Mouse (Mus musculus) 3134 (cell line): ENCODE data around the gene Nt5c3b.

ENCODE experiments used
- DNase-seq: peaks from one replicate; pipeline ENCODE4 v3.0.0-alpha.2; 2011; ENCODE audit warnings: low spot score; ENCODE audit not compliant: insufficient read length; ENCODE audit errors: extremely low read depth

Nt5c3b gene

DNA sequence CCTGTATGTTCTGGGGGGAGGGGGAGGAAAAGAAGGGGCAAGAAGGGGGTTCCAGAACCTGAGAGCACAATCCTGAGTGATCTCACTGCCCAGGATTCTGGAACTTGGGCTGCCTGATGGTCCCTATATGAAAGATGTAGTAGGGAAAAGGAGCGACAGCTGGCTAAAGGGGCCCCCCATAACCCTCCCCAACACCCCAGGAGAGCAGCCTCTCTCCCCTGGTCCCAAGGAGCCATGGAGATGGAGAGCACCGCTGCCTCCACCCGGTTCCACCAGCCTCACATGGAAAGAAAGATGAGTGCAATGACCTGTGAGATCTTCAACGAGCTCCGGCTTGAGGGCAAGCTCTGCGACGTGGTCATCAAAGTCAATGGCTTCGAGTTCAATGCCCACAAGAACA lies at the start of gene Nt5c3b, which contains the start of gene Klhl10:
TSS of gene Nt5c3b (minus strand) at position 12 of the 400 bp plus-strand sequence.
TSS of gene Klhl10 (plus strand) at position 121 of the 400 bp plus-strand sequence.
- no peak for DNase-seq

DNA sequence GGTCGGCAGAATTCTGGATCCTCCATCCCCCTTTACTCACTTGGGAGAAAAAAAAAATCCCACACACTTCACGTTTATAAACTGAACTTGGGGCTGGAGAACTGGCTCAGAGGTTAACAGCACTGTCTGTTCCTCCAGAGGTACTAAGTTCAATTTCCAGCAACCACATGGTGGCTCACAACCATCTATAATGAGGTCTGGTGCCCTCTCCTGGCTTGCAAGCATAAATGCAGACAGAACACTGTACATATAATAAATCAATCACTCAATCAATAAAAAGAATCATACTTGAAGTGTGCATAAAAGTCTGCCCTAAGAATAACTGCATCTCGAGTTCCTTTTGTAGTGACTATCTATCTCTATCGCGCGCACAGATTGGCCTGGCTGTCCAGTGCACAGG lies 49.3 kb upstream of the Nt5c3b start:
- DNase-seq: no peak

GRCm38 (mm10) chr11:100485801-100486538 lies 44.4 kb upstream of the Nt5c3b start:
- DNase-seq: no peak

GRCm38 (mm10) chr11:100484461-100484860 lies 42.9 kb upstream of the Nt5c3b start:
- DNase-seq: no peak

DNA sequence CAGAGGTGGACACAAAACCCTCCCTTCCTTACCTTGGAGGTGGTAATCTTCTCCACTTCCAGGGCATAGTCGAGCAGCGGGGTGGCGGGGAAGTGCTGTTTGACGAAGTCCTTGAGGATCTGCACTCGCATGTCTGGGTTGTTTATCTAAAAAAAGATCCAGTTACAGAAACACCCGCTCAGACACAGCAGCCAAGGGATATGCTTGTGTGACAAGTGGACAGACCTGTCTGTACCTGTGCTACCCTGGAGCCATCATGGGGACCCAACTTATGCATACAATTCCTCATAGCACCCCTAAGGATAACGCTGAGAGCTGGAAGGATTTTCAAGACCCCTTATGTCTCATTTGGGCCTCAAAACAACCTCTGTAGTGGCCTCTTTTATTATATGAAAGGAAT lies 37.5 kb upstream of the Nt5c3b start:
- no peak for DNase-seq

DNA sequence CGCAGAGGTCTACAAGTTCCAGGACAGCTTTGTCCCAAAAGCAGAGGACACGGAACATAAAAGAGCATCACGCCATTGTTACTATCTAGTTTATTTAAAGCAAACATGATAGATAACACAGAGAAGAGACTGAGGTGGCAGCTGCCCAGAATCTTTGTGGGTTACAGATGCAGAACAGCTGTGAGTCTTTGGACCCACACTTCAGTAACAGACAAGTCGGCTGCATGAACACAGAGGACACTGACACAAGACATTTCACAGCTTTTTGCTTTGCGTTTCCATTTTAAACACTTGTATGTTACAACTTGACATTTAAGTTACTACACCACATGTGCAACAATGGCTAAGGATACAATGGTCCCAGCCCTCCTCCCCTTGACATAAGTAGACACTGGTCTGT lies 34.7 kb upstream of the Nt5c3b start:
- DNase-seq: no peak

DNA sequence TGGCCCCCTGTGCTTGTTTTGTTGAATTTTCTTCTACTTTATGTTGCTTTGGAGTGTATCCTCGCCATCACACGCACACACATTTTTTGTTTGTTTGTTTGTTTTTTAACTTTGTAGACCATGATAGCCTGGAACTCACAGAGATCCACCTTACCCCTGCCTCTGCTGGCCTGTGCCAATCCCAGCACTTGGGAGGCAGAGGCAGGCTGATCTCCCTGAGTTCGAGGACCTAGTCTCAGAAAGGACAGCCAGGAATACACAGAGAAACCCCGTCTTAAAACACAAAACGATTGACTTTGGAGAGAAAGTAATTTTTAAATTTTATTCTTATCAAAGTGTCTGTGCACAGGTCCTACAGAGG lies 31.3 kb upstream of the Nt5c3b start:
- DNase-seq: no peak

- DNase-seq: peak; percentile 98
Measured at GRCm38 (mm10) chr11:100472197-100472934, 30.8 kb upstream of the Nt5c3b start, which contains the start of gene Klhl11. TSS of gene Klhl11 (minus strand) at chr11:100472741.

GRCm38 (mm10) chr11:100471352-100472196 lies 30.0 kb upstream of the Nt5c3b start:
- DNase-seq: no peak

- no peak for DNase-seq
Measured at GRCm38 (mm10) chr11:100465833-100466232, 24.2 kb upstream of the Nt5c3b start.

GRCm38 (mm10) chr11:100465229-100465792 lies 23.7 kb upstream of the Nt5c3b start:
- no peak for DNase-seq

DNA sequence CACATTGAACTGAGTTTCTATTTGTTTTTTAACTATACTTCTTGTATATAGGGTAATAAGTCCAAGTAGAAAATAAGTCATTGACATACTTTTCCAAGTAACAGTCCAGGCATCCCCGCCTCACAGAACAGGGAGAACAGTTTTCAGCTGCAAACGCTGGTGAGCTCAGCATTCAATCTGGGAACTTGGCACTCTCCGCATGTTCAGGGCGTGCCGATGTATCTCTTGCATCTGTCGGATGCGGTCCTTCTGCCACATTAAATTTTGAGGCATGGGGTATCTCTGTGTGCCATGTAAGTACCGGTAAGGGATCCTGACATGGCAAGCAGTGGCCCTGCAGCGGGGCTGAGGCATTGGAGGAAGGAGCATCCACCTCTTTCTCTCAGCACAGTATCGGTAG lies 21.1 kb upstream of the Nt5c3b start:
- no peak for DNase-seq

DNA sequence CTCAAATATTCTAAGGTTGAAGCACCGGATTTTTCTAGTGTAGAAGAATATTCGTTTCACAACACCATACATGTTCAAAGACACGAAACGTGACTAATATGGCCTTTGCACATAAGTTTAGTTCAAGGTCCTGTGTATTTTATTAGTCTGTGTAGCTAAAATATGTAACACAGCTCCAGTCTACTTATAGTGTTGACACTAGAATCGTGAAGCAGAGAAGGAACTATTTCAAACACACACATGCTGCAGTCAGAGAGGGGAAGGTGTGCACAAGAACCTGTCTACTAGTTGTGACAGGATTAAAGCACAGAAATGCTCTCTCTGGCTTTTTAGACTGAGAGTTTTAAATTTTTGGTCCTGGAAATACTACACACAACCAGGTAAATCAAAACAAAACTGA lies 16.1 kb upstream of the Nt5c3b start:
- no peak for DNase-seq

DNA sequence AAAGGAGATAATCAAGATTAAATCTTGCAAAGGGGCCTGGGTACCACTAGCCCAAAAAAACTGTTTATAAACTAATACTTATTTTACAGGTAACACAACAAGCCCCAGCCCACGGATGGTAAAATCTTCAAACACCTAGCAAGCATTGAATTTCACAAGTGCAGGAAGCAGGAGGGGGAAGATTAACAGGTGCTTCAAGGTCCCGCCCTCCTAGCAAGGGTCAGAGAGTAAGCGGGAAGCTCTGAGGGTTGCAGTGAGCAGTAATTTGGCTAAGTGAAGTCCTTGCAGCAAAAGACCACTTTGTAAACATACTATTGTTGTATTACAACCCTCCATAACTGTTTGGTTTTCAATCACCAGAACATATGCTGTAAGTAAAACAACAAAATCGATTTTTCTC lies 15.6 kb upstream of the Nt5c3b start:
- DNase-seq: no peak

DNA sequence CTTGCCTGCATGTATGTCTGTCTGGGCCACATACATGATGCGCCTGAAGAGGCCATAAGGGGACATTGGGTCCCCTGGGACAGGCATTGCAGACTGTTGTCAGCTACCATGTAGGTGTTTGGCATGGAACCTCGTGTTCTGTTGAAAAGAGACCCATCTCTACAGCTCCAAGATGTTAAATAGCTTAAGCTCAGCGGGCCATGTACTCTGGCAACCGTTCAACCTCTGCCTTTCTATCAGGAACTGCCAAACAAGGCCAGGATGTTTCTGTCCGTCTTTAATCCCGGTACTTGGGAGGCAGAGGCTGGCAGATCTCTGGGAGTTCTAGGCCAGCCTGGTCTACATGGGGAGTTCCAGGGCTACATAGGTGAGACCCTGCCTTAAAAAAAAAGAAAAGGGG lies 1.0 kb upstream of the Nt5c3b start:
- DNase-seq: no peak

GRCm38 (mm10) chr11:100440691-100441522 lies 701 bp downstream of the Nt5c3b start:
- DNase-seq: peak; percentile 67

DNA sequence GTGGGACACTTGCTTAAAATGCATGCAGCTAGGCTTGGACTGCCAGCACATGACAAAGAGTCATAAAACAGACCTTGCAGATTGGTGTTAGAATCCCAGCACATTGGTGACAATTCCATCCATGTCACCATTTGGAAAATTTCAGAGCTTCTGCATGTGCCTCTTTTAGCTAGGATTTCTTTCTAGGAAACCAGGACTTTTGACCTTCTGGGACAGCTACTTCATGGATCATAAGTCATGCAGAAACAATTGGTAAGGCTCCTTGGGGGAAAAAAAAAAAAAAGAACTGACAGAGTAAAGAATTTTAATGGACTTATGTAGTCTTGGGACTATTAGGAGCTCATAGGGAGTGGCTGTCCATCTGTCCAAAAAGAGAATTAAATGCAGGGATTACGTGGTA lies 3.7 kb downstream of the Nt5c3b start:
- no peak for DNase-seq

DNA sequence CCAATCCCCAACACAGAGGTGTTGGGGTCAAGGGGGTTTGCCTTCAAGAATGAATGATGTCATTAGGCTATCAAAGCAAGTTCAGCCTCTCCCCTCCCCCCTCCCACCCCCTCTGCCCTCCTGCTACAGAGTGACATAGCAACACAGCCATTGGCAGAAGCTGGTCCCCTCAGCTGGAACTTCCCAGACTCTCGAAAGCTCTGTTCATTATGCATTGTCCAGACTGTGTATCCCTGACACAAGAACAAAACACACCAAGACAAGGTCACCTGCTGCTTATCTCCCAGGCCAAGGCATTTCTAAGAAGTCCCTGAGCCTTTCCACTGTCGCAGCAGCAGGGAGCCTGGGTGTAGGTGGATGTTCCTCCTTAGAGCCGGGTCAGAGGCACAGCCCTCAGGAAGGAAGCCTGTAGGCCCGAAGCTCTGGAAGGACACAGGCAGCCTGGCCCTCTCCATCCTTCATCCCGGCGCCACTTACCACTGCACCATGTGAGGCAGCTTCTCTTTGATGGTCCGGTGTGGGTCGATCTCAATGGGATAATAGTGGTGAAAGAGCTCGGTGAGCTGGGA lies 5.8 kb downstream of the Nt5c3b start:
- no peak for DNase-seq

DNA sequence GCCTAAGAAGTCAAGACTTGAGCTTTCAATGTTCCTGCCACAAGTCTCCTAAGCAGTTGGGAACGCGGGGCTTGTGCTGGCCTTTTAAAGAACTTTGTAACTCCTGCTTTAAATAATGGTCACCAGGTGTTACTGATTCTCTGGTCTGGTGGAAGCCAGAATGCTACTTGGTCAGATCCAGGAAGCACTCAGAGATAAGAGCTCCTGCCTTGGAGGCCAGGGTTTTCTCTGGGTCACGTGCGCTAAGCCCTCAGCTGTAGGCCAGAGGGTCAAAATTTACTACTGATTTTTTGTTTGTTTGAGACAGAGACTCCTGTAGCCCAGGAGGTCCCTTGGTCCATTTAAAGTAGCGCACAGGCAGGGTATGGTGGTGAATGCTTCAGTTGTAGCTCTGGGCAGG lies 9.6 kb downstream of the Nt5c3b start:
- DNase-seq: no peak

DNA sequence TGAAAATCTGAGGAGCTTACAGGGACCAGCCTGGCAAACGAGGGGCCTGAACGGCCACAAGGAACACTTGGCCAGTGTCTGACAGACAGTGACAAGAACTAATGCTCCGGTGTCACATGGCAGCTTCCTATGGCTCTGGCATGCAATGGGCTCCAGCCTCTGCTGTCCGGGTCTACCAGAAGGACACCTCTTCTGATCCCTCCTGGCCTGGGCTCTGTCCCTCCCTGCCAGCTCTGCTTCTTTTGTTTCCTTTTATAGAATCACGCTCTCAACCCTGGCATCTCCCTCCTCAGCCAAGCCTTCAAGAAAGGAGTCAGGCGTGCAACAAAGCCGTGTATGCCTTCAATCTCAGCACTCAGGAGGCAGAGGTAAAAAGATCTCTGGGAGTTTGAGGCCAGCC lies 11.6 kb downstream of the Nt5c3b start:
- DNase-seq: no peak
